Mouse (Mus musculus) frontal cortex, adult 2 months (tissue): ENCODE data around the gene Hs6st2. TPM values are rescaled to one million over a fixed set of nuclear protein-coding genes. Genes with fewer than 3 reads are reported as not detected.
A peak's percentile ranks its signal among the peaks of the same experiment; 100 is the strongest.

Experiments
- DNase-seq, 2 experiments: peaks; one replicate each; pipeline ENCODE4 v3.0.0; 2022; ENCODE audit warnings: low spot score in 1 of 2; ENCODE audit errors: extremely low spot score in 1 of 2
- polyA plus RNA-seq: library from polyadenylated mRNA; depleted of rRNA; stranded (reverse); fragments of >200 nt; gene quantifications from 2 replicates; pipeline ENCODE4 v1.2.3, GENCODE M21; 2012

Hs6st2 gene
- polyA plus RNA-seq, 1 experiment: 21.3 TPM

GRCm38 (mm10) chrX:51590448-51591010 lies 91.1 kb downstream of the Hs6st2 start:
- DNase-seq: no peak

- no peak for DNase-seq
Measured at GRCm38 (mm10) chrX:51585444-51585843, 96.2 kb downstream of the Hs6st2 start.

DNA sequence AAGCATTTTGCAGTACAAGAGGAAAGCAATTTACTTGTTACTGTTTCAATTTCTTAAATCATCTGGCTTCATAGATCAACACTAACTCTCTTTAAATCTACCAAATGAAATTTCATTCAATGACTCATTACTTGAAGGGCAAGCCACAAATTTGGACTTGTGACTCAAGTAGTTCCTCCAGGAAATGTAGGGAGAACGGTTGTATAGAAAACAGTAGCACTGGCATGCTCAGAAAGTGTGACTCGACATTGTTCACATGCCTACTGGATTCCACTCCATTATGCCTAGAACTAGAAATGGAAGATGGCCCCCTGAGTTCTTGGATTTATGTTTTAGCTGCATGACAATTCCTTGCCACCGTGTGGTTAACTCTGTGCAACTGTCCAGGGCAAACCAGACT lies 100.0 kb downstream of the Hs6st2 start:
- DNase-seq: no peak

DNA sequence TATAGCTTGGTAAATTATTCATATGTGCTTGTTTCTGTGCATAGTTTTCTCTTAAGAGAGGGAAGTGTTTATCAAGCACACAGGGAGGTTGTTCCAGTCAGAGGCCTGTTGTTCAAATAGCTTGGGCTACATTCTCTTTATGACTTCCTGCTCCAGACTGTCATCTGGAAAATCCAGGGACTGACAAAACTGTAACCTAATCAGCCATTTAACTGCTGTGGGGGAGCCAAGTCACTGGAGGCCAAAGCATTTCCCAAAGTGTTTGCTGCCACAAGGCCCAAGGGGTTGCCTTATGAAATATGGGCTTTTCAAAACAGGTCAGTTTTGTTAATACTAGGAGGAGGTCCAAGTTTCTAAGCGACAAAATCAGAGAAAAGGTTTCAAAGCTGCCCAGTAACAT lies 119.8 kb downstream of the Hs6st2 start:
- no peak for DNase-seq

DNA sequence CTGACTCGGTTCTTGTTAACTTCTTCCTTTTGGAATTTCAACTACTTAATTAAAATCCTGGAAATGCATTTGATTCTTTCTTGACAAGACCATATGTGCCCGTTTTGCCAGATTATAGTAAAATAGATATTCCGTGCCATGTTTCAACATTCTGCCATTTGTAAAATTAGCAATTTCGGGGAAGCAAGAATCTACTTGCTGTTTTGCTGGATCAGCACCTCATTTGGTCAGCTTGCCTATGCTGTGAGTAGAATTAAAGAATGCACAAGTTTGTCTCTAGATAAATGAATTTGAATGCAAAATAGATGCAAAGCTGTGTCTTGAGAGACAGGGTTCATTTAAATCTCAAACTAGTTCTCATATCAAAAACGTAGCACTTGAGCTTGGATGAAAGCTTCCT lies 142.0 kb downstream of the Hs6st2 start:
- no peak for DNase-seq

- DNase-seq: peak in 1 of 2 experiments; percentile 47
Measured at GRCm38 (mm10) chrX:51537082-51537481, 144.6 kb downstream of the Hs6st2 start.

DNA sequence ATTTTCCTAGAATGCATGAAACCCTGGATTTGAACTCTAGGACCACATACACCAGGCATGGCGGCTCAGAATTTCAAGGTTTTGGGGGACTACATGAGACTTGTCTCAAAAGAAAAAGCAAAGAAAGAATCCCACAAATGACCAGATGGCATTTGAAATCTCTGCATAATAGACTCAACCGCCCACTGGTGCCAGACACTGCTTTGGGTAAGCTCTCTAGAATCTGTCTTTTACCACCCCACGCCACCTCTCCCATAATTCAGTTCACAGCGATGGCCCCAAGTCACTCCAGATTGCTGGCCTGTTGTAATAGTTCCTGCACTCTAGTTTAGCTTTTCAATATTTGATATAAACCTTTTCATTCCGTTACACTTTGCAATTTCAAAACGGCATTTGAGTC lies 146.4 kb downstream of the Hs6st2 start:
- peak; percentile 3 to 34 for DNase-seq

- peak; percentile 4 to 24 for DNase-seq
Measured at GRCm38 (mm10) chrX:51531136-51531535, 150.5 kb downstream of the Hs6st2 start.

DNA sequence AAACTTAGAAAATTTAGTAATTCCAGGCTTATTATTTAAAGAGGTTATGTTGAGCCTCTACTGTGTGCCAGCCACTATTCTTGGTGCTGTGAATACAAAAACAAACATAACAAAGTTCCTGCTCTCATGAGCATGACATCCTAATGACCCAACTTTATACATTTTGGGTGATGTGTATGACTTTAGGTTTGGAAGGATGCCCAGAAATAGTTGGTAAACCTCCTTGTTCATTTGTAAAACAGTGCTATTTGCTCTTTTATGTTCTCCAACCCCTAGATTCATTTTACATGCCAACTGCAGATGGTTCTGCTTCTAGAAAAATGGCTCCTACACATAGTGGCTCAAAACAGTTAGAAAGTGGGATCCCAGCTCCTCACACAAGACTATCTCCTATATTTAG lies 153.1 kb downstream of the Hs6st2 start:
- no peak for DNase-seq

GRCm38 (mm10) chrX:51514831-51515230 lies 166.8 kb downstream of the Hs6st2 start:
- no peak for DNase-seq

DNA sequence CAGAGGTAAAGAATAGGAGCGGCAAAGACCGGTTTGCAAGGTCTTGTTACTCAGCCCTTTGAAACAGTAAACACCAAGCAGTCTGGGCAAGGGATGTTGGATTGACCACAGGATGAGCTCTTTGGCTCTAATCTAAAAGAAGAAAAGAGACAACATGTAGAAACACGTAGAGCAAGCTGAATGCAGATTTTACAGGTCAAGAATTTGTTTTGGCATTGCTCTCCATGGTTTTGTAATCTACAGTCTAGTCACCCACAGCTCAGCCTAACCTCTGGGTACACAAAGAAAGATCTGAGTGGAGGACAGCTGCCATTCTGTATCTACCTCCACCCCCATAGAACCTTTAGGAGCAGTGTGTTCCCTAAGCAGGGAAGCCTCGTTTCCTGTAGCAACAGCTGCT lies 175.1 kb downstream of the Hs6st2 start:
- no peak for DNase-seq

- DNase-seq: peak in 1 of 2 experiments; percentile 6
Measured at GRCm38 (mm10) chrX:51505691-51506090, 176.0 kb downstream of the Hs6st2 start.

GRCm38 (mm10) chrX:51503781-51504471 lies 177.7 kb downstream of the Hs6st2 start:
- no peak for DNase-seq

GRCm38 (mm10) chrX:51497831-51498230 lies 183.8 kb downstream of the Hs6st2 start:
- no peak for DNase-seq

DNA sequence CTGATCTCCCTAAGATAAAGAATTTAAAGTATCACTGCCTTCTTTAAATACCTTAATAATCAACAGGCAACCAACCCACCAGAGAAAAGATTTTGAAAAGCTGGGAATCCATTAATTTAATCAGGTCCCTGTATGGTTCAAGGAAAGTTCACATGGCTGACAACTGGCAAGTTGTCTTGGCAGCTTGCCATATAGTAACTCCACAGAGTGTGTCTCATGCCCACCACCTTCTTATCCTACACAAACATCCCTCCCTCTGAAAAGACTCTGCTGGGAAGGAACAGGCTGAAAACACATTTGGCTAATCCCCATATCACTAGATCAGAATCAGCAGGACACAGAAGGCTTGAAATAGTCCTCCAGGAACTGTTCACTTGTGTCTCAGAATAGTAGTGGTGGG lies 193.3 kb downstream of the Hs6st2 start:
- no peak for DNase-seq

GRCm38 (mm10) chrX:51469411-51469810 lies 212.2 kb downstream of the Hs6st2 start:
- no peak for DNase-seq

- no peak for DNase-seq
Measured at GRCm38 (mm10) chrX:51461413-51461812, 220.2 kb downstream of the Hs6st2 start.

DNA sequence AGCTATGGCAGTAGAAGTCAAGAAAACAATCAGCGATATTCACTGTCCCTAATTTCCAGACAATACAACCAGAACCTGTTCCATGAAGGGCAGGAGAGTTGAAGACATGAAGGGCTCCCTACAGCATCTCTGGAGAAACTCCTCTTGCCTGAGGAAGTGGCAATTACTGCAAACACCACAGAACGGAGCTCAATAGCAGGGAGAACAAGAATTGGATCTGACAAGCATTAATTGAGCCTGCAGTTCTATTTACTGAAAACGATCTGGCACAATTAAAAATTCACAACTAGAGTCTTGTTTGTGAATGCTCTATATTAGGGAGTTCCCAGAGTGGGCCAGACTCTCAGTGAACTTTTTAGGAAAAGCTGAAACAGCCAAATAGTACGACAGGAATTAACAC lies 238.3 kb downstream of the Hs6st2 start:
- no peak for DNase-seq

GRCm38 (mm10) chrX:51431706-51432105 lies 249.9 kb downstream of the Hs6st2 start:
- no peak for DNase-seq

DNA sequence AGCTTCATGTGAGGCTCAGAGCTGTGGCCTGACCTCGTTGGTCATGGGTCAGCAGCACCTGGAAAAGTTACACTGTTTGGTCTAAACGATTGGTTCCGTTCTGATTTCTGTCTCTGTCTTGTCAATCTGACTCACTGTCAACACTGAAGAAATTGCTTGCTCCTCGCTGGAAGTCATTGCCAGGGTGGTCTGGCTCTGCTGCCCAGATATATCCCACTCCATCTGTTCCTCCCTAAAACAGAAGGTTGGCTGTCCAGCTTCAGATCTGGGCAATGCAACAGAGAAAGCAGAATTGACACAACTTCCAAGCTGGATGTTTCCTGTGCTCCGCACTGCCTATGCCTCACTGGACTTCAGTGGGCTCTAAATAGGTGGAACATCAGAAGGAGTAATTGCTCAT lies 256.6 kb downstream of the Hs6st2 start:
- DNase-seq: no peak

DNA sequence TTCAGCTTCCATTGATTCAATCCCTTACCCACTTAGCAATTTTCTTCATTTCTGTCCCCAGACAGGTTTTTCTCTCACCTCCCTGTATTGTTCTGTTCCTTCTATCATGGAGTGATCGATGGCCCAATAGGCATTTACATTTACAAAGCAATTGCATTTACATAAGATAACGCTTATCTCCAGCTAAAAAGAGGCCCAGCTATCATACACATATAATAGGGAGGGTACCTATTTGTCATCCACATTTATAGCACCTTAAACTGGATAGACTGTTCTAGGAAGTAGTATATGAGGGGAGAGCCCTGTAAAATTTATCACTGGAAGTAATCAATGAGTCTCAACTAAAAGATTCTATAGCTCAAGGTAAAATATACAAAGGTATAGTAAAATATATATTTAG lies 271.4 kb downstream of the Hs6st2 start:
- DNase-seq: no peak

GRCm38 (mm10) chrX:51397457-51397856 lies 284.2 kb downstream of the Hs6st2 start:
- DNase-seq: peak in 1 of 2 experiments; percentile 47
